Comparison of ENCODE assay signal across 21 mouse cellular contexts in genomic region chr10:25271207-25271606, GRCm38 (mm10).
"Had no signal": no experiment of that assay in that cellular context is flagged by ENCODE, and none has a peak within 500 bp of the region (broad histone marks: within the 10 kb centered on the region; RNA-seq: fewer than 3 reads in every experiment).

No protein-coding gene starts in this region.

- H3K4me3 ChIP-seq: layer of hippocampus, adult 2 months; limb, embryonic 10.5 days; limb, embryonic 13.5 days; liver, embryonic 12.5 days; liver, embryonic 15.5 days; lung, embryonic 15.5 days; midbrain, embryonic 12.5 days; midbrain, embryonic 15.5 days; neural tube, embryonic 13.5 days had no signal

- DNase-seq: kidney, adult 2 months; kidney, postnatal 25 days; layer of hippocampus, adult 9-11 months; liver; lung, adult 18-20 months; lung, postnatal 14 days; lung, postnatal 4 days; right cerebral cortex, postnatal 25 days; spleen, adult 18-20 months; thymus, postnatal 25 days had no signal

- H3K4me2 ChIP-seq: limb, embryonic 13.5 days; liver, embryonic 12.5 days; liver, embryonic 15.5 days; lung, embryonic 15.5 days; midbrain, embryonic 12.5 days; midbrain, embryonic 15.5 days; neural tube, embryonic 13.5 days had no signal

- H3K27ac ChIP-seq: kidney, postnatal 0 days; limb, embryonic 10.5 days; liver, embryonic 12.5 days; liver, embryonic 15.5 days; midbrain, embryonic 12.5 days; midbrain, embryonic 15.5 days; neural tube, embryonic 13.5 days had no signal

- H3K9ac ChIP-seq: limb, embryonic 13.5 days; liver, embryonic 12.5 days; liver, embryonic 15.5 days; lung, embryonic 15.5 days; midbrain, embryonic 12.5 days; midbrain, embryonic 15.5 days; neural tube, embryonic 13.5 days had no signal

- ATAC-seq: intestine, postnatal 0 days; liver, embryonic 12.5 days; midbrain, embryonic 15.5 days had no signal

- H3K4me1 ChIP-seq: limb, embryonic 10.5 days; liver, embryonic 12.5 days; midbrain, embryonic 15.5 days; neural tube, embryonic 13.5 days had no signal

- H3K9me3 ChIP-seq: limb, embryonic 10.5 days; liver, embryonic 12.5 days; liver, embryonic 15.5 days; lung, embryonic 15.5 days; midbrain, embryonic 12.5 days; midbrain, embryonic 15.5 days; neural tube, embryonic 13.5 days had no signal

- H3K36me3 ChIP-seq: lung, embryonic 15.5 days; midbrain, embryonic 15.5 days; neural tube, embryonic 13.5 days had no signal

- H3K27me3 ChIP-seq: limb, embryonic 13.5 days; liver, embryonic 12.5 days; liver, embryonic 15.5 days; lung, embryonic 15.5 days; midbrain, embryonic 12.5 days; midbrain, embryonic 15.5 days; neural tube, embryonic 13.5 days had no signal
